Mouse (Mus musculus) activated CD4-positive, CD25-positive, alpha-beta regulatory T cell, adult 4 months (primary cell): ENCODE data around the gene Zhx3. TPM values are rescaled to one million over a fixed set of nuclear protein-coding genes. Genes with fewer than 3 reads are reported as not detected.

ENCODE experiments used
- ATAC-seq: one replicate; pipeline ENCODE4 v1.8.0; 2017
- polyA plus RNA-seq, 2 experiments: library from polyadenylated mRNA; unstranded; fragments of 100-300 nt; shearing (Covaris generic); gene quantifications; one replicate each; pipeline ENCODE4 v1.2.1; 2017

Gene Zhx3
- polyA plus RNA-seq, 2 experiments from 2014 or later: 6.4 to 7.4 TPM

DNA sequence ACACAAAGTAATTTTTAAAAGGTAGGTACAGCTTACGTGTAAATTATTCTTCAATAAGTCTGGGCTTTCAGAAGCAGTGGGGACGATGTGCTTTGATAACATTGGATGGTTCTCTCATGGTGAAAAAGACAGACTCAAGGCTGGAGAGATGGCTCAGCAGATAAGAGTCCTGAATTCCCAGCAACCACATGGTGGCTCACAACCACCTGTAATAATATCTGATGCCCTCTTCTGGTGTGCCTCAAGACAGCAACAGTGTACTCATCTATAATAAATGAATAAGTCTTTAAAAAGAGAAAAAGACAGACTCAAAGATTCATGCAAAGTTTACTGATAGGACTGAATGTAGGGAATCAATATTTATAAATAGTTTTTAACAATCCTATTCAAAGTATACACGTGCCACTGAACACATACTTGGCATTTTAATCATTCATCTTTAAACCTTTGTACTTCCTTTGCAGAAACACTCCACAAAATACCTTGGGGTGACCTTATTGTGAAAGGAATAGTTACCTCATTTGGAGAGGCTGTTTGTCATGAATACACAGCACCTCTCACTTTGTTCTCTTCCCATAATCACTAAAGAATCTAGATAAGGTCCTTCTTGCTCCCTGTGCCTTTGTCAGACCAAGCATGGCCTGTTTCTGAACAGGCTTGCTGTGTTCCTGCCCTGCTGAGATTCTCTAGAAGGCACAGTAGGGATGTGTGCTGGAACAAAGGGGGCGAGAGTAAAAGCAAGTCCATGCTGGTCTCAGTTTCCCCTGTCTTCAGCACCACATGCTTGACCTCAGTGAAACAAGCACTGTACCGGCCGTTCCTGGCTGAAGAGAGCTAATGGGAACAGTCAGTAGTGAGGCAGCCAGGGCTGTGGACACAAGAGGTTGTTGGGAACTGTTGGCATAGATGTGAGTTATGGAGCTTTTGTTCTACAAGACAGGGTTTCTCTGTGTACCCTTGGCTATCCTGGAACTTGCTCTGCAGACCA is 146.6 kb downstream of the Zhx3 start:
- ATAC-seq: no peak

DNA sequence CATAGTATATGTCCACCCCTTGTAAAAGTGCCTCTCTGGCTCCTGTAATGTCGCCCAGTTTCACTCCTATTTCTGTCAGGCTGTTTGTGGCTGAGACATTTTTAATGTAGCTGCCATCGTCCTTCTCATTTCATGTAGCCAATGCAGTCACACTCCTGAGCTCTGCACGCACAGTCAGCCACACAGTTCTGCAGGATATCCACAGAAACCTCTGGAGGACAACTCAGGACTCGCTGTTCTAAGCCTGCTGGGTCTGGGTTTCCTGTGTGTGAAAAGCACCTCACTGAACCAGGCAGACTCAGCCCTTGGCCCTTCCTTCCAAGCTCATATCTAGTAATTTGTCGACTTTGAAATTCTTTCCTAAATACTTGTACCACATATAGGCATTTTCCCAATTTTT is 148.3 kb downstream of the Zhx3 start:
- ATAC-seq: no peak

DNA sequence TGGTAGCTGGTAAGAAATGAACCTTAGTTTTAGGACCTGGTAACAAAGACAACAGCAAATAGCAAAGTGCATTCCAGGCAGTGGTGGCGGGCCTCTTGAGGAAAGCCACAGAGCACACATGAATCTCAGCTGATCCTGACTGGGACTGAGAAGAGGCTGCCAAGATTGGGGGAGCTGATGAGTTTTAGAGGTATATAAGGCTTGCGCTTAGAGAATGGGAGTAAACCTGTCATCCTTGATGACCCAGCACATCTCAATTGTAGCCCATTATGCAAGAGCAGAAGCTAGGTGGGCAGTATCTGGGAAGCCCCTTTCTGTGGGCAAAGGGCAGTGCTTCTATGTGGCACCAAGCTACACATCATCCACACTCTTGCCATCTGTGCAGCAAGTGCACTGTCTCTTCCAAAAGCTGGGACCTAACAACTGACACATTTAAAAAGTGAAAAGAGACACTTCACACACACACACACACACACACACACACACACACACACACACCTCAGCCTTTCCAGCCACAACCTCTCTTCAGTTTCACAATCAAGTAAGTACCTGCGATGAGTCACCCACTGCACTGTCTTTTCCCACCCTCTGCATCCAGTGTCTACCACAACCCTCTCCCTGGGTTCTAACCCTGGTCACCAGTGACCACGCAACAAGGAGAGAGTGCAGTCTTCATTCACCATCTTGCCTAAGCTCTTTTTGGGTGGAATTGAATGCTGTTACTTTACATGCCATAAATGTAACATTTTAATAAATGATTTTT is 149.0 kb downstream of the Zhx3 start:
- no peak for ATAC-seq

DNA sequence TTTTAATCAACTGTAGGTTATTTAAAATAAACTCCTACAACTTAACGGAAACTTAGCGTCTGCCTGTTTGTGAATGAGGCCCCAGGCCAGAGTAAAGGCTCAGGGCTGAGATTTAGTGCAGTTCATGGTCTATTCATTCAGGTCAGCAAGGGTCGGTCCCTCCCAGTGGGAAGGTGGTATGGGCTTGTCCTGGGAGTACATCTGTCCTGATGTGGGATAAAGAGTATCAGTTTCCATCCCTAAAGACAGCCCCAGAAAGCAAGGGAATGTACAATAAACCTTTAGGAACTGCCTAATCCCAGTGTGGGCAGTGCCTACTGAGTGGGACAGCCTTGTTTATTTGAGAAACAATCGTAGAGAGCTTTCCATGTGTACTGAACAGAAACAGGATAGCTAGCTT is 150.1 kb downstream of the Zhx3 start:
- no peak for ATAC-seq

DNA sequence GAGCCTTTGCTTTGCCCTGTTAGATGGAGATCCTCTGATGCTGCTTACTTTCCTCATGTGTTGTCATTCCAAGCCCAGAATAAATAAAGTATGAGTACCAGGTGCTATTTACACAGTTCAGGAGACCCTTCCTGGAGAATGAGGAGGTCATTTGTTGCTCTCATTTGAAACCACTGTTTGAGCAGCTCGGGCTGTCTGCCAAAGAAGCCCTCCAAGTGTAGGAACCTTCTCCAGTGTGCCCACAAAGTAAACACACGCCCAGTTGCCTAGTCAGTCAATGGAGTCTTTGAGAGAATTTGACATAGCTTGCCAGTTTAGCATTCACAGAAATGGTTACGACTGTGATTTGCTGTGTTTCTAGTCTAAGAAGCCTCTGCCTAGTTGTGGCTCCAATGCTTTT is 154.0 kb downstream of the Zhx3 start:
- ATAC-seq: no peak

DNA sequence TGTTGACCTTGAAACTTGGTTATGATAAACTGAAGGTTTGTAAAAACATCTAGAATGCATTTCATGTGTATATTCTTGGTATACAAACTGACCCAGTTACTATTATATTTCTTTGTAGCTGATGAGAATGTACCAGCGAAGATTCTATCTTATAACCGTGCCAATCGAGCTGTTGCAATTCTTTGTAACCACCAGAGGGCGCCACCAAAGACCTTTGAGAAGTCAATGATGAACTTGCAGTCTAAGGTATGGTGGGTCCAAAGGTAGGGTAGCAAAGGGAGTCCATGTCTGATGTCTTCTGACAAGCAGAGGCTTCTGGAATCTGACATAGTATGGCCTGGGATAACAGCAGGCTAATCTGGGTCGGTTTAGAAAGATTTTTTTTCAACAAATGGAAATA is 155.5 kb downstream of the Zhx3 start:
- ATAC-seq: no peak

DNA sequence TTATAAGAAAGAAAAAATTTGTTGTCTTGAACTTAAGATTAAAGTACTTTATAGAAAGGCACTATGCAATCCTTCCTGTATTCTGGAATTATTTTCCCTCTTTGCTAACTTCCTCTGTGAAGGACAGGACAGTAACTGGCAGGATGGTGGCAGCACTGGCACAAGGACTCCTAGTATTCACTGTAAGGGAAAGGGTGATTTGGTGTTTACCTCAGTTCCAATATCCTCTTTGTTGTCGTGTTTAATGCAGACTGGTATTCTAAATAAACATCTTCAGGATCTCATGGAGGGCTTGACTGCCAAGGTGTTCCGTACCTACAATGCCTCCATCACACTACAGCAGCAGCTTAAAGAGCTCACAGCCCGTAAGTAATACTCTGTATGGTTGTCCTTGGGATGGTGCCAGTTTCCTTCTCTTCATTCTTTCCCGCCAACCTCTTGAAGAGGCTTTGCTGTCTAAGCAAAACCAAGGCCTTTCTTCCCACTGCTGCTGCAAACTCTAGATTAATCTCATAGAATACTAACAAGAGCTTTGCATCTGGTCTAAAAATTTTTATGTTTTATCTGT is 157.3 kb downstream of the Zhx3 start:
- no peak for ATAC-seq

DNA sequence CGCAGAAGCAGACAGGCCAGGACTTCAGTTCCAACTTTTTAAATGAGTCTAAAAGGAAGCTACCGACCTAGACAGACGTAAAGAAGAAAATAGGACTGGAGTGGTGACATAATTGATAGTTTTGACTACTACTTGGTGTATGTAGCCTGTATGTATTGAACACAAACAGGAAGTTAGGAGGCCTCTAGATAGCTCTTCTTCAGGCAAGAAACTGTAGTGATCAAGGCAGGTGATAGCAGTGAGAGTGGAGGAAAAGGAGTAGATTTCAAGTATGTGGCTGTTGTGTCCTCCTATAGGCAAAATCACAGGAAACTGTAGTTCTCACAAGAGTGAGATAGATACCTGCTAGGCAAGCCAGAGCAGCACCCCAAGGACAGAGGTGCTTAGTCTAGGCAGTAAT is 165.1 kb downstream of the Zhx3 start:
- ATAC-seq: no peak

DNA sequence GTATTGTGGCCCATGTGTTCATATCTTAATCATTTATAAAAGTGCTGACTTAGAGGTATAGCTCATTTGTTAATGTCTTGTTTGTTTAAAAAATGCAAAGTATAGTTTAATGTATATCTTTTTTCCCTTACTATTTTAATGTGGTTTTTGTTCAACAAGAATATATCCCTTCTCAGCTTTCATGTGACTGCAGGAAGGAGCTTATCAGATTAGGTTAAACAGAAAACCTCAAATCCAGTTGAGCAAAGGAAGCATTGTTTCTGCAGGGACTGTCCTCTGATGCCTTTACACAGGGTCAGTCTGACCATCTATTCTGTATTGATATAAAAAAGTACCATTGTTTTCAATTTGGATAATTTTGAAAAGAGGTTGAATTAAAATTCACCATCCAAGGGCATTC is 170.0 kb downstream of the Zhx3 start:
- ATAC-seq: no peak

DNA sequence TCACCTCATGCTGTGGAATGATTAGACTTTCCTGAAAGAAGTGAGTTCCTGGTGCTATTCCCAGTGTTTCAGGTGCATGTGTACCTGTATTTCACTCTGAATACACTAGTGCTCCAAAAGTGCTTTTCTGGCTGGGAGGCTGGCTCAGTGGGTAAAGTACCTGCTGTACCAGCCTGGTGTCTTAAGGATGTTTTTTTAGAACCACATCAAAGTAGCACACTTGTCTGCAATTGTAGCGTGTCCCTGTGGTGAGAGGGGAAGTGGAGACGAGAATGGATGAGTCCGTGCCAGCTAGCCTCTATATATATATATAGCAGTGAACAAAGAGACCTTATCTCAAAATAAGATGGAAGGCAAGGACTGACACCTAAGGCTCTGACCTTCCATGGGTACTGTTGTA is 171.2 kb downstream of the Zhx3 start:
- peak; percentile 85 for ATAC-seq

DNA sequence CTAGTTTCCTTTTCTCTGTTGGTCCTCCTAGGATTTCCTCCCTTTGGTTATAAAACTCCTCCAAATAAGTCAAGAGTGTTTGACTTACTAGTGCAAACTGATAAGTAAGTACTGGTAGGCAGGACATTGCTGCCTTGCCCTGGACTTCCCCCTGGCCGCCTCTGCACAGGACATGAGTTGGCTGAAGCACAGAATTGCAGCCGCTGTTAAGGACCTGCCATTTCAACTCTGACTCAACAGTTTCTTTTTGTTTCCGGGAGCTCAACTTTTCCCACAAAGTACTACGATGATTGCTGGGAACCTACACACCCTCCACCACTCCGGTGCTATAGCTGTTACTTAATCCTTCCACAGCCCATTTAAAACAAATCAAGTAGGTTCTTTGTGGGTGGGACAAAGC is 172.5 kb downstream of the Zhx3 start:
- ATAC-seq: no peak

Other genes with a start within 250 kb of the Zhx3 start
- gene Top1, start 227.1 kb downstream of the Zhx3 start, polyA plus RNA-seq: 10 to 100 TPM; 74.7 to 77.4 TPM
- 10 to 100 TPM; 52.7 to 59.0 TPM for gene Plcg1, start 141.7 kb downstream of the Zhx3 start, polyA plus RNA-seq
- gene Lpin3, start 7.7 kb upstream of the Zhx3 start, polyA plus RNA-seq: under 1 TPM; 0.37 to 0.45 TPM
- not detected for gene Emilin3, start 39.3 kb upstream of the Zhx3 start, polyA plus RNA-seq
- 10 to 100 TPM; 22.1 to 25.2 TPM for gene Chd6, start 236.1 kb upstream of the Zhx3 start, polyA plus RNA-seq